Mouse (Mus musculus): ENCODE results near the gene Prr5l. TPM values are rescaled to one million over a fixed set of nuclear protein-coding genes. Genes with fewer than 3 reads are reported as not detected.
A peak's percentile ranks its signal among the peaks of the same experiment; 100 is the strongest.

Prr5l gene
- total RNA-seq, 2 experiments from 2014 or later, result 0.08 to 1.5 TPM

DNA sequence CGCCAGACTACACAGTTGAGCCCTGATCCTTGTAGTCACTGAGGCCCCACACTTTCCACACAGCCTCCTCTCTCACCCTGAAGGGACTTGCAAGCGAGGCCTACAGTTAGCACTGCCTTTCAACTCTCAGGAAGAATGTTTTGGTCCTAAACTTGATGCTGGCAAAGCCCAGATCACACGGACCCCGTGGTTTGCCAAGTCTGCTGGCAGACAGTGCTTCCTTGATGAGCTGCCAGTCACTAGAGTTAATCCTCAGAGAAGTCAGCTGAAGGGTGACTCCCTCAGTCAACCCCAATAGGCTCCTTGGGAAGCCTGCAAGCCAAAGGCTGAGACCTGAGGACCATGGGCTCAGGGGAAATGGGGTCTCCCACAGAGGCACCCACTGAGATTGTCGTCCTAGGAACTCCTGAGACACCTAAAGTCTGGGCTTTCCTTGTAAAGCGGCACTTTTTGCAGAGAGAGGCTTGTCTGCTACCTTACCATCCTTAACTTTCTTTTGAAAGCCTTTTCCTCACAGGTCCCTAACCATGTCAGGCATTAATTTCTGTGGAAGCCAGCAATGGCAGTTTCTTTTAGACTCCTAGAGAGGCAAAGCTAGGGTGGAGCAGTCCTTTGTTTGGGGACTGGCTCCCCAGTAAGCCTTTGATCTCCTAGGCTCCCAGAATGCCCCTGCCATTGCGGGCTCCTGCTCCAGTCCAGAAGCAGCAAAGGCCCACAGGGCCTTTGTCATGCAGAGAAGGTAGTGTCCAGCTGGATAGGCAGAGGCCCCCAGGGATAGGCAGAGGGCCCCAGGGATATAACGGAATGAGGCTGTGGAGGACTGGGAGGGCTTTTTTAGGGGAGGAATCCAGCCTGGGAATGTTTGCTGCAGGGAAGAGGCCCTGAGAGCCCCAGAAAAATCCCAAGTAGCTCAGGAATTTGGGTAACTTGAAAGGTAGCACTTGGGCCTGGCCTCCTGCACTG lies 160.2 kb downstream of the Prr5l start:
- DNase-seq, result peak; percentile 26

DNA sequence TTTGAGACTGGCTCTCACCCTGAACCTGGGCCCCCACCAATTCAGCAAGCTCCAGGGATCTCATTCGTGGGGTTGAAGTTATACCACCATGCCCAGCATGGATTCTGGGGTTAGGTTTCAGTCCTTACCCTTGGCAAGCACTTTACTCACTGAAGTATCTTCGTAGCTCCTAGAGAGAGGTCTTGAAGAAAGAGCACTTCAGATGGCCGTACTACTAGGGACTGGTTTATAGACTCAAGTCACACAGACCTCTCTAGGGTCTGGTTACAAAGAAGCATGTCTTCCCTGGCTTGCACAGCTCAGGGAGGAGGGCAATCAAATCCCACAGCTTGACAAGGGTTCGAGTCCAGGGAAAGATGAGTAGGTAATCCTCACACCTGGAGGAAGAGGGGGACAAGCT lies 161.0 kb downstream of the Prr5l start:
- no peak for DNase-seq

DNA sequence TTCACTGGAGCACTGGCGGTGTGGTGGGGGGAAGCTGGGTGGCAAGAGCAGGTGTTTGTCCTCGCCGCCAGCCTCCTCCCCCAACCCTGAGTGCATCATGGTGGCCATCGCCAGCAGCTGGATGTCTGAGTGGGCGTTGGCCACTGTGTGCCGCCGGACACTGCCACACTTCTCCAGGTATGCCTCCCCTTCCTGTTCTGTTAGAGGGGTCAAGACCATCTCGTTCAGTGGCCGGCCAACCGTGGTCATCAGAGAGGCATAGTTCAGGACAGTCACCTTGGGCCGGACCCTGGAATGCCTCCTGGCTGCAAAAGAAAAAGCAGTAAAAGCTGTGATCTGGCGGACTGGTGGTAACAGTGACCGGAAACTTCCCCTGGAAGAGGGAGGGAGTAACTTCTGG lies 165.7 kb downstream of the Prr5l start:
- DNase-seq, result no peak

DNA sequence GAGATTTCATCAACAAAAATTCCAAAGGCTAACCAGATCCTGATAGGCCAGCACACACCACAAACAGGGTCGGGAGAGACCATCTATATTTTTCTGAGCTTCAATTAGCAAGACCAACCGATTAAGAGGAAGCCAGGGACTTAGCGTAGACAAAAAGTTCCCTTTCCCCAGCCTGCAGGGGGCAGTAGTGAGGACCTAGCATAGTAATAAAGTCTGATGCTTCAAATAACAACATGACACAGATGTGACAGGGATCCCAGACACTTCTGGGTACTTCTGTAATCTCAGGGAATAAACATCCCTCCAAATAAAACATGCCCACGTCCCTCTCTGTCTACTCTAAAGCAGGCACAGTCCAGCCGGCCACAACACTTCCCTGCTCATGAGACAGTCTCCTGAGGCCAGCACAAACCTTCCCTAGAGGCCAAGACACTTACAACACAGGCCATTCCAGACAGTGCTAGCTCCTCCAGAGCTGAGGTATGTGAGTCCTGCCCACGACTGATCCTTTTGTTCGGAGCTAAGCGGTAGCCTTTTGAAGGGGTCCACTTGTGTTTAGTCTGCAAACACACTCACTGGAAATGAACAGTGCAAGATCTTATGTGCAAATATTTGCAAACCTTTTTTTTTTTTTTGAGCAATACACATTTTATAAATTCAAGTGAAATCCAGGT lies 167.0 kb downstream of the Prr5l start:
- DNase-seq, result no peak

DNA sequence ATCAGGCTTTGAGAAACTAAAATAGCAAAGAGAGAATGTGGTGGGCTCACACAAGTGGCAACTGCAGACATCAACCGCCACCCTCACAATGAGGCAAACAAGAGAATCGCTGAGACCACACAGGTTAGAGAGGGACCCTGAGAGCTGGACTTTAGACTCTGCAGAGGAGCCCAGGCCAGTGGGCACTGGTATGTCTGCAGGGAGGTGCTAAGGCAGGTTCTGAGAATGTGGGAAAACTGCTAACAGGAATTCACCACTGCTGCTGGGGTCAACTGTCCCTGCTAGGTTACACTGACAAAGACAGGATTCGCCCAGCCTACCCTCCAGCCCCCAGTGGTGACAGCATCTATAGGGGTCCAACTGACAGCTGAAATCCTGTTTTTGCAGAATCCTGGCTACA lies 171.2 kb downstream of the Prr5l start:
- no peak for DNase-seq

DNA sequence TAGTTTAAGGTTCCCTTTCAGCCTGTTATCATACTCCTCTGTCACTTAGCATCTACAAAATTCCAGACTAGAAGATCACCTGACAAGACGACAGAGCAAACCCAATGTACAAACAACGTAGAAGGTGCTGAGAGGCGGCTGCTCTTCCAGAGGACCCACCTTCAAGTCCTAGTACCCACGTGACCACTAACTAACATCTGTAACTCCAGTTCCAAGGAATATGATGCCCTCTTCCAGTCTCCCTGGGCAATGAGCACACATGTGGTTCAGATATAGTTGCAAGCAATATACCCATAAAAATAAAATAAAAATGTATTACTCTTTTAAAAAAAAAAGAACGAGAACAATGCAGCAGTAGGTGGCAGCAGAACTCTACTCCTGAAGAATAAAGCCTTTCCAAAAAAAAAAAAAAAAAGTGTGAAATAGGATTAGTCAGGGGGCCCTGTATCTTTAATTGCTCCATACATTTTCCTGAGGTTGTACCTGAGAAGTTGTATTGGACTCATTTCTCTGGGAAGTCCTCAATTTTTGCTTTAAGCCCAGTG lies 176.8 kb downstream of the Prr5l start:
- no peak for DNase-seq

DNA sequence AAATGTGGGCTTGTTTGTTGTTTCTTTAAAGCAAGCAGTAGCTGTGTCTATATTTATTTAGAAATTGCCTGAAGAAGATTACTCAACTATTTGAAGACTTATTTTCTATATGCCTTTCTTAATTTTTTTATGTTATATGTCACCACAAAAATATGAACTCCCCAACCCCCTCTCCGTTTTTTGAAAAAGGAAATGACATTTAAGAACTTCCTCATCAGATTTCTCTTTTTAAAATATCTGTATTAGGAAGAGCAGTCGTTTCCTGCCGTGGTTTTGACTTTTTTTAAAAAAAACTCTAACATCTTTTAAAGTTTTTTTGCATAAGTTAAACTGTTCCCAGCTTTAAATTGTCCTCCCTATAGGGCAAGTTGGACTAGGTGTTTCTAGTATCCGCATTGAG lies 183.5 kb downstream of the Prr5l start:
- no peak for DNase-seq

DNA sequence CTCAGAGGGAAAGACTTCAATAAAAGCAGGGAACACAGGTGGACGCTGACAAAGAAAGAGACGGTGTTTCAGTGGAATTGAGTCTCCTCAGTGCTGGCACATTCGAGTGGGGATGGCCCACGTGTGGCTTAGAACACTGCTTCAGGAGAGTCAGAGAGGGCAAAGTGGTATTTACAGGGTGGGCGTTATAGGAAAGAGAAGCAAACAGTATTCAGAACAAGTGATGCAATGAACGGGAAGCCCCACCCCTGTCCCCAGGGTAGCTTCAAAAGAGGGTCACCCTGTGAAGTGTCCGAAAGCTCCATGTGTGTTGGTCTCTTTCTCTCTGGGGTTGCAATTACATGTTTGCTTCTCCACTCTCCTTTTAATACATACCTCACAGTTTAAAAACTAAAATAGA lies 187.2 kb downstream of the Prr5l start:
- no peak for DNase-seq

DNA sequence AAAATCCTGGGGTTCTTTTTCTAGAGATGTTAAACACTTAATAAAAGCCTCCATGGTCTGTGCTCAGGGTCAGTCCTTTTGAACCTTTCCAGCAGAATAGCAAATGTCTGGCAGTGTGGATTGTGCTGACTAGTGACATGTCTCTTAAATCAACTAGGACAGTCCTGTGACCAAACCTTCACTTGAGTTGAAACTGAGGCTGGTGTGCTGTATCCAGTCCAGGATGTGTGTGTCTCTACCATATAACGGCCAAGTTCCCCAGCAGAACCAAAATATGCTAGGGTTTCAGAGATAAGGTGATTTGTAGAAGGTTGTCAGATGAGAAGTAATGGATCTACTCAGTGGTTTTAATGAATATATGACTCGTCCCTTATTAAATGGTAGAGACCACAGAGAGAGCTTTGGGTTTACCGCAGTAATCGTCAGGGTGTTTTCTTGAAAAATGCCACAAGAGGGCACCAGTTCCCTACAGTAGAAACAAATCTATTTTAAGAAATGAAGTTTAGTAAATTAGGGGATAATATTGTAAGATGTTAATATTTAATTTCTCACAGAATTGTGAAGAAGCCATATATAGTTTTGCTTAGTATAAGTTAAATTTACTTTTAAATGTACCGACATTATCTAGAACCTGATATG lies 189.1 kb downstream of the Prr5l start:
- no peak for DNase-seq

DNA sequence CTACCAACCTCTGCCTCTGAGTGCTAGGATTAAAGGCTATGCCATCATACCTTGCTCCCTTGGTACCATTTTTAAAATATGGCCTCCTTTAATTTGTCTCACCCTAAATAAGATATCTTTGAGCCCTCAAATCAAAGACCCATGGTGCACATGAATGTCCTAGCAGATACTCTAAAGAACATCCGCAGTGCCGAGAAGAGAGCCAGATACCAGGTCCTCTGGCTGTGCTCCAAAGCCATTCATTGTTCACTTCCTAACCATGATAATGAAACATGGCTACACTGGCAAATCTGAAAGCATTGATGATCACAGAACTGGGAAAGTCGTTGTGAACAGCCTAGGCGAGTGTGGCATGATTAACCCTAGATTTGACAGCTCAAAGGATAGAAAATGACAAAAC lies 189.8 kb downstream of the Prr5l start:
- no peak for DNase-seq

DNA sequence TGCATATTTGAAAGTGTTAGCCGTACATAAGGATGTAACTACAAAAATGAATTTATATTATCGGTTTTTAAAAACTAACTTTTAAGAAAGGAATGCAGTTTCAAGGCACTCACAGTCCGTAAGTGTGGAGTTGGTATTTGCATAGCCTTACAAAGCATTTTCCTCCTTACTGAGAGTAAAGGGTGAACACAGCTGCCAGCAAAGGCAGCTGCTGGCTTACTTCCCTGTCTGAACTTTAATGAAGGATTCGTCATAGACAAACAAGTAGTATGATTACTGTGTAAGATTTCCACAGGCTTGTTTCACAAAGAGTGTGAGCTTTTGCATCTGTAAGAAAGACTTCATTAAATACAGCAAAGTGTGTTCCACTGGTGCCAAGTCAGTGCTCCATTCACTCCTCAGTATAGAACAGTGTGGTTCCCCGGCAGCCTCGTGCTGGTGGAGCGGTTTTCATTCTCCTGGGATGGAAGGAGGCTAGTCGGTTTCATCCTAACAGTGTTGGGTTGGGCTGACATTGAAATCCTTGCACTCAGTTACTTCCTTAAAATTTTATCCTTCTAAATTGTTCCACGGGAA lies 192.5 kb downstream of the Prr5l start:
- no peak for DNase-seq

DNA sequence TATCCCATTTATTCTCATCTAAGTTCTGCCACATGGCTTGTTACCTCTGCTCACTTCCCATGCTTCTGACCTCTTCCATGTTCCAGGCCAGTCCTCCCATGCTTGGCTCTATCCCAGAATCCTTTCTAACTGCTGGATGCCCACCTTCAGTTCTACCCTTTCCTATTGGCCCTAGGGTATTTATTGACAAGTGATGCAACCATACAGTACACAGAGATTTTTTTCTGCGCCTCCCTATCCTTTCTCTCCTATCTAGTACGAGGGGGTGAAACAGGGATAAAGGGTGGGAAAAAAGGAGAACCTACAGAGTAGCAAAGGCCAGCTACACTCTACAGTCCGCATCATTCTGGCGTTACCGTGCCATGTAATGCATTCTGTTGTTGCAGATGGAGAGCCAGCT lies 194.8 kb downstream of the Prr5l start:
- DNase-seq, result no peak

DNA sequence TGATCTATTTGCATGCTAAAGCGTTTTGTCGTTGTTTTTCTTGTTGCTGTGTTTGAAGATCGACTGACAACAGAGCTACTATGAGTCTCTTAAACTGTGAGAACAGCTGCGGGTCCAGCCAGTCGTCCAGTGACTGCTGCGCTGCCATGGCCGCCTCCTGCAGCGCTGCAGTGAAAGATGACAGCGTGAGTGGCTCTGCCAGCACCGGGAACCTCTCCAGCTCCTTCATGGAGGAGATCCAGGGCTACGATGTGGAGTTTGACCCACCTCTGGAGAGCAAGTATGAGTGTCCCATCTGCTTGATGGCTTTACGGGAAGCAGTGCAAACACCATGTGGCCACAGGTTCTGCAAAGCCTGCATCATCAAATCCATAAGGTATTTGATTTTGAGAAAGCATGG lies 198.4 kb downstream of the Prr5l start:
- DNase-seq, result peak; percentile 58

DNA sequence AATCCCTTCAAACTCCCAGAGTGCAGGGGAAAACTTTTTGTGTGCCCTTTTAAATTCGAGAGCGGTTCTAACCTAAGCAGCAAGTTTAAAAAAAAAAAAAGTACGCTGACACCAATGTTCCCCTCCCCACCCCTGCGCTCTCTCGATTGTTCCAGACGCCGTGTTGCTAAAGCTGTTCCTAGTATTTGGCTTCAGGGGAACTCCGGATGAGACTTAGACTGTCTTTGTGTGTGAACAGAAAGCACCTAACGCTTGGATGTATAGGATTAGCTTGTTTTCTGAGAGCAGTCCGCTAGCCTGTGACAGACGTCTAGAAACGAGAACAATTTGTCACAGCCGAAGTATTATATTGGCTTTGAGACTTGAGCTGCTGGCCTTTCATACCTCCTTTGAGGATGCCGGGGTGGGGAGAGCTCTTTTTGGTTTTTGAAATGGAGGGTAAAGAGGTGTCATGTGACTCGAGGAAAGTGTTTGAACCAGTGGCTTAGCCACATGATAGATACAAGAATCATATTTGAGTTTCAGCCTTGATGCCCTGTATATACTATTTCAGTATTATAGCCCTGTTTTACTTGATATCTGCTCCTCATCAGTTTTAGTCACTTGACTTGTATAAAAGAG lies 203.6 kb downstream of the Prr5l start:
- DNase-seq, result no peak

DNA sequence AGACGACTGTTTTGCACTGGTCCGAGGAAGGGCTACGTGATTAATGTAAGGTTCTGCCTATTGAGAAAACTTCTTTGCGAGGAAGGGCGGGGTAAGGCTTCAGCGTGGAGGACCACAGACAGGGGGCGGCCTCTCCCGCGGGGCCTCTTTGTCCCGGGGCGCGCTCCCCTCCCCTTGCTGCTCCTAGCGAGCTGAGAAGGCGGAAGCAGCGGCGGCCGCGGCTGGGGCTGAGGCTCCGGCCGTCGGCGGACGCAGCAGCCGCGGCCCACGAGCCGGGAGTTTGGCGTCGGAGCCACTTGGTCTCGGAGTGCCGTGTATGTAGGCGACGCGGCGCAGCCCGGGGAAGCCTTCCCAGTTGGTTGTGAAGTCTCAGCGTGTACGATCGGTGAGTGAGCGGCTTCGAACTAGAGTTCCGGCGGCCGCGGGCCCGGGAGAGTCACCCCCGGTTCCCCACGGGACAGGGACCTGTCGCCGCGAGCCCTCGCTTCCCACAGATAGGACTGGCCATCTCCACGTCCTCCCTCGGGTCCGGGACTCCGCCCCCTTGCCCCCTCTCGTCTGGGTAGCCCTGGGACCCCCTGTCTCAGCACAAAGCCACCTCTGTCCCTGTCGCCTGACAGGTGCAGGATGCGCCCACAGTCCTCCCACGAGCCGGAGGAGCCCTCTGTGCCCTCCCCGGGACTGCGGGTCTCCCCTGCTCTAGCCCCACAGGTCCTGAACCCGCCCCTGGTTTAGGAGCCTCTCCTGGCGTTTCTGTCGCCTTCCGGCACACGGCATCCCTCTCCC lies 204.4 kb downstream of the Prr5l start, which contains the start of gene Traf6:
Gene Traf6, plus strand, starts transcription at position 194 of the 786 bp plus-strand sequence.
- peak; percentile 84 for DNase-seq

DNA sequence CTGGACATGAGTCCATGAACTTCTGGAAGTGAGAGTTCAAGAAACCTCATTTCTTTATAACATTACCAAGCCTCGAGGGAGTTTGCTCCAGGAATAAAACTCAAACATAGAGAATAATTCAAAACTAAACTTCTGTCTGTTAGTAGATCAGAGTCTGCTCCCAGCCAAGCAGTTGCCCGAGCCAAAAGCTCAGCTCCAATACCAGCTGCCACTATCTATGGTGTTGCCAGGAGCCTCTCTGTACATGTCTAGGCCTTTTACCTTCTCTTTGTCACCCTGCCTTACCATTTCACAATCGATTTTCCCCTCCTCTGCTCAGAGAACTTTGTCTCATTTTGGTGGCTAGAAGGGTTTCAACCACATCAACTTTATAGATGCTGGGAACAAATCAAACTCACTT lies 209.3 kb downstream of the Prr5l start:
- DNase-seq, result no peak

DNA sequence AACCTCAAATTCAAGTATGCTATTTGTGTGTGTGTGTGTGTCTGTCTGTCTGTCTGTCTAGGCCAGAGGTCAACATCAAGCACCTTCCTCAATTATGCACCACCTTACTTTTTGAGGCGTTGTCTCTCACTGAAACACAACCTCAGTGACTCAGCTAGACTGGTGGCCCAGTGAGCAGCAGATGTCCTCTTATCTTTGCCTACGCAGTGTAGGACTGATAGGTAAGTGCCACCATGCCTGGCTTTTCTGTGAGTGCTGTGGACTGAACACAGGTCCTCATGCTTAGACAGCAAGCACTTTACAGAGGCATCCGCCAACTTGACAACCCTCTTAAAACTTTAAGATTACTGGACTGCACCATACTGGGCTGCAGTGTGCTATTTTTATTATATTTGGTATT lies 214.1 kb downstream of the Prr5l start:
- no peak for DNase-seq

DNA sequence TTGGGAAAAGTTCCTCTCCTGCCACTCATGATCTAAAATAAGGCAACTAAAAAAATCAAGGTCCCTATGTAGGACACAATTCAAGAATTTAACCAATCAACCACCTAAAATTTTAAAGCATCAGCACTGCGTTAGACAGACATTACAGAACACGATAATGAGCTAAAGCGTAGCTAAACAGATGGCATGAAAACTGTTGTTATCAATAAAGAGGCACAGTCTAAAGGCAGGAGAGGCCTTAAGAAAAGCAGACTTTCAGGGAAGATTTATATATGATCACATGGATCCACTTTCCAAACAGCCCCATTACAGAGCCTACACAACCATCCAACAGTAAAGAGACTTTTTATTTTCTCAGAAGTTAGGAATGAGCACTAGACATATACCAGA lies 217.1 kb downstream of the Prr5l start:
- DNase-seq, result no peak

DNA sequence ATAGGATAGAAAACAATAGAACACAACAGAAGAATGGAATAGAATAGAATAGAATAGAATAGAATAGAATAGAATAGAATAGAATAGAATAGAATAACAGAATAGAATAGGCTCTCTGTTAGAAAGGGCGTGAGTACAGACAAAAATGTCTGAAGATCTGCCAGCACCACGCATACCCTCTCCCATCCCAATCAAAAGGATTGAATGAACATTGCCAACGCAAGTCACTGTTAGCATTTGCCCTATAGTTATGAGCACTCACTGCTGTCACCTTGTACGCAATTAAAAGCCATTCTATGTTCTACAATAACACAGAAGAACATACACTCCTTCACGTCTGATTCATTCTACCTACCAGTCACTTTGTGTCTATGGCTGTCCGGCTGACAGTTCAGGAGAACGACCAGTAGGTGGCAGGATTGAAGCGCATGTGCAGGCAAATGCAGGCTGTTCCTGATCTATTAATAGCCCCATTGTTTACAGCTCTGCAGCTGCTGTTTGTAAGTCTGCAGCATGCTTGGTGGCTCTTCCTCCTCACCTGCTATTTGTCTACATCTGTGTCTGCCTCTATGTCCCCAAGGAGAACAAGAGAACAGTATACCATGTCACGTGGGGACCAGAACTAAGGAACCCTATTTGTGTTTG lies 217.6 kb downstream of the Prr5l start:
- peak; percentile 59 for DNase-seq

Data from gastrocnemius, postnatal 25 days (tissue).